Mouse (Mus musculus) CD8-positive naive resting alpha-beta T cell, adult 57 days (primary cell): ENCODE results near the gene Lin37. TPM values are rescaled to one million over a fixed set of nuclear protein-coding genes. Genes with fewer than 3 reads are reported as not detected.

Source experiments
- total RNA-seq: library from RNA; stranded (reverse); gene quantifications from one replicate; pipeline ENCODE4 v1.2.4, GENCODE M21; 2023

Gene Lin37
- 39.9 TPM for total RNA-seq

GRCm38 (mm10) chr7:30559443-30559954 lies at the start of gene Lin37:
Lin37 (minus strand) TSS chr7:30559838.

GRCm38 (mm10) chr7:30598786-30599185 lies 39.1 kb upstream of the Lin37 start, which contains the start of gene Zbtb32:
Zbtb32 (minus strand) TSS chr7:30598909.

GRCm38 (mm10) chr7:30588676-30589434 lies 29.2 kb upstream of the Lin37 start, which contains the start of gene Kmt2b:
Kmt2b (minus strand) TSS chr7:30588726.

GRCm38 (mm10) chr7:30564970-30565571 lies 5.4 kb upstream of the Lin37 start, which contains the start of gene Igflr1:
Igflr1 (plus strand) TSS chr7:30565427.

GRCm38 (mm10) chr7:30563117-30563905 lies 3.7 kb upstream of the Lin37 start, which contains the start of the genes U2af1l4, Gm49396 and Psenen:
U2af1l4 (plus strand) TSS chr7:30563301.
Gm49396 (plus strand) TSS chr7:30563344.
Psenen (minus strand) TSS chr7:30563627.

GRCm38 (mm10) chr7:30552102-30553020 lies 7.3 kb downstream of the Lin37 start, which contains the start of the genes Hspb6 and Proser3:
Hspb6 (plus strand) TSS chr7:30552178.
Proser3 (minus strand) TSS chr7:30552299.

GRCm38 (mm10) chr7:30534633-30535577 lies 24.7 kb downstream of the Lin37 start, which contains the start of gene Arhgap33:
Arhgap33 (minus strand) TSS chr7:30535060.

Other genes with a start within 250 kb of the Lin37 start
- gene Syne4, start 245.0 kb downstream of the Lin37 start, total RNA-seq, result 4.1 TPM
- gene E130208F15Rik, start 238.1 kb downstream of the Lin37 start, total RNA-seq, result 2.1 TPM
- gene Sdhaf1, start 235.9 kb downstream of the Lin37 start, total RNA-seq, result 6.2 TPM
- not detected for gene Lrfn3, start 197.1 kb downstream of the Lin37 start, total RNA-seq
- gene Tyrobp, start 146.1 kb downstream of the Lin37 start, total RNA-seq, result 21.2 TPM
- 181 TPM for gene Hcst, start 140.0 kb downstream of the Lin37 start, total RNA-seq
- gene Nfkbid, start 138.1 kb downstream of the Lin37 start, total RNA-seq, result 60.6 TPM
- 0.37 TPM for gene Aplp1, start 114.3 kb downstream of the Lin37 start, total RNA-seq
- gene Kirrel2, start 102.1 kb downstream of the Lin37 start, total RNA-seq, result not detected
- not detected for gene Nphs1, start 101.5 kb downstream of the Lin37 start, total RNA-seq
- gene Prodh2, start 66.2 kb downstream of the Lin37 start, total RNA-seq, result not detected
- gene Arhgap33, start 24.8 kb downstream of the Lin37 start, total RNA-seq, result 7.0 TPM
- gene Hspb6, start 7.7 kb downstream of the Lin37 start, total RNA-seq, result 4.1 TPM
- gene Proser3, start 7.5 kb downstream of the Lin37 start, total RNA-seq, result 11.5 TPM
- 77.5 TPM for gene U2af1l4, start 3.5 kb upstream of the Lin37 start, total RNA-seq
- gene Gm49396, start 3.5 kb upstream of the Lin37 start, total RNA-seq, result 30.1 TPM
- 104 TPM for gene Psenen, start 3.8 kb upstream of the Lin37 start, total RNA-seq
- gene Igflr1, start 5.6 kb upstream of the Lin37 start, total RNA-seq, result 48.2 TPM
- 106 TPM for gene Kmt2b, start 28.9 kb upstream of the Lin37 start, total RNA-seq
- gene Zbtb32, start 39.1 kb upstream of the Lin37 start, total RNA-seq, result not detected
- gene Upk1a, start 53.0 kb upstream of the Lin37 start, total RNA-seq, result 0.49 TPM
- gene Cox6b1, start 66.3 kb upstream of the Lin37 start, total RNA-seq, result 185 TPM
- gene Etv2, start 76.0 kb upstream of the Lin37 start, total RNA-seq, result not detected
- 91.5 TPM for gene Rbm42, start 90.5 kb upstream of the Lin37 start, total RNA-seq
- gene Haus5, start 105.2 kb upstream of the Lin37 start, total RNA-seq, result 37.6 TPM
- gene Pmis2, start 111.8 kb upstream of the Lin37 start, total RNA-seq, result not detected
- gene 2200002J24Rik, start 139.1 kb upstream of the Lin37 start, total RNA-seq, result not detected
- not detected for gene Atp4a, start 152.4 kb upstream of the Lin37 start, total RNA-seq
- 47.1 TPM for gene Tmem147, start 169.7 kb upstream of the Lin37 start, total RNA-seq
- not detected for gene Gapdhs, start 183.8 kb upstream of the Lin37 start, total RNA-seq
- gene Sbsn, start 191.6 kb upstream of the Lin37 start, total RNA-seq, result 6.2 TPM
- not detected for gene Dmkn, start 203.9 kb upstream of the Lin37 start, total RNA-seq
- gene Krtdap, start 228.1 kb upstream of the Lin37 start, total RNA-seq, result not detected